Mouse (Mus musculus) midbrain, embryonic 10.5 days (tissue): ENCODE results near the gene Cyp1b1. TPM values are rescaled to one million over a fixed set of nuclear protein-coding genes. Genes with fewer than 3 reads are reported as not detected.

Source experiments
- DNase-seq: peaks from one replicate; pipeline ENCODE4 v3.0.0-alpha.2; 2017; ENCODE audit warnings: low spot score
- H3K27ac ChIP-seq: fragments of 300-500 bp; sonication (generic); replicated peaks from 2 replicates; pipeline ENCODE4 v1.5.1; 2016; ENCODE audit warnings: mild to moderate bottlenecking
- H3K27me3 ChIP-seq: fragments of 300-500 bp; sonication (generic); 2 replicates; pipeline ENCODE4 v1.6.1; 2016; ENCODE audit warnings: low read depth, mild to moderate bottlenecking; ENCODE audit not compliant: poor library complexity, severe bottlenecking
- H3K36me3 ChIP-seq: fragments of 300-500 bp; sonication (generic); 2 replicates; pipeline ENCODE4 v1.6.1; 2016; ENCODE audit warnings: mild to moderate bottlenecking, moderate library complexity
- H3K4me1 ChIP-seq: fragments of 300-500 bp; sonication (generic); 2 replicates; pipeline ENCODE4 v1.6.1; 2016
- H3K4me3 ChIP-seq: fragments of 300-500 bp; sonication (generic); 2 replicates; pipeline ENCODE4 v1.5.1; 2016; ENCODE audit warnings: mild to moderate bottlenecking, moderate library complexity
- H3K9me3 ChIP-seq: fragments of 300-500 bp; sonication (generic); replicated peaks from 2 replicates; pipeline ENCODE4 v1.6.1; 2016; ENCODE audit warnings: mild to moderate bottlenecking
- WGBS: fragments of 180-500 bp; shearing (Covaris S2); methylation state at CpG from one replicate; pipeline ENCODE4 v1.1.7; 2016; 5-methylcytosine and 5-hydroxymethylcytosine counted together
- polyA plus RNA-seq: library from polyadenylated mRNA; unstranded; fragments of >200 nt; fragmentation: Nextera tagmentation; extraction: Ambion mirVana; gene quantifications from 2 replicates; pipeline ENCODE4 v1.2.1, GENCODE M21; 2016

The Cyp1b1 gene
- polyA plus RNA-seq, 1 experiment from 2014 or later: 1.5 TPM

- Histone ChIP-seq H3K4me3 (no peak overlapping the region), H3K27ac (no peak overlapping the region), H3K9me3 (no peaks in the 10 kb centered on the region), H3K4me1 (peaks cover 23% of the 10 kb centered on the region), H3K36me3 (no peaks in the 10 kb centered on the region), H3K27me3 (peaks cover 14% of the 10 kb centered on the region; the same call in 1 of the 2 replicates)
- no peak for DNase-seq
- 80% methylated on average over 3 of the region's 3 CpGs for WGBS
Measured at GRCm38 (mm10) chr17:79737598-79737997, 22.7 kb upstream of the Cyp1b1 start.

DNA sequence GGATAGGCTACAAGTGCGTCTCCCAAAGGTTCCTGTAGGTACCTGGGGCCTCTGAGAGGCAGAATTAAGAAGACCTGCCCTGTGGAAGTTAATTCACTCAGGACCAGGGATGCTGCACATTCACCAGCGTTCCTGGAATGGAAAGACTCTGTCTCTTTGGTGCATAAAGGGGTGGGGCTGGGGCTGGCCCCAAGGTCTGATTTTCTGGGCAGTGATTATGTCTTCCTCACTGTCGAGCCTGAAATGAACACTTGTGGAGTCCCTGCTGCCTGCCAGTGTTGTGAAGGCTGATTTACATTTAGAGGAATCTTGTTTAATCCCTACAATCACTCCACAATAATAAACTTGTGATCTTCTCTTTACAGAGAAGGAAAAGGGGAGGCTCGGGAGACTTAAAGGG, 18.2 kb upstream of the Cyp1b1 start:
- no peak overlapping the region for H3K27ac ChIP-seq
- no peaks in the 10 kb centered on the region for H3K36me3 ChIP-seq
- H3K27me3 ChIP-seq: peaks cover 37% of the 10 kb centered on the region
- 42% methylated on average over 4 of the region's 4 CpGs for WGBS
- no peak for DNase-seq
- H3K4me1 ChIP-seq: peaks cover 24% of the 10 kb centered on the region
- H3K9me3 ChIP-seq: no peaks in the 10 kb centered on the region
- no peak overlapping the region for H3K4me3 ChIP-seq

DNA sequence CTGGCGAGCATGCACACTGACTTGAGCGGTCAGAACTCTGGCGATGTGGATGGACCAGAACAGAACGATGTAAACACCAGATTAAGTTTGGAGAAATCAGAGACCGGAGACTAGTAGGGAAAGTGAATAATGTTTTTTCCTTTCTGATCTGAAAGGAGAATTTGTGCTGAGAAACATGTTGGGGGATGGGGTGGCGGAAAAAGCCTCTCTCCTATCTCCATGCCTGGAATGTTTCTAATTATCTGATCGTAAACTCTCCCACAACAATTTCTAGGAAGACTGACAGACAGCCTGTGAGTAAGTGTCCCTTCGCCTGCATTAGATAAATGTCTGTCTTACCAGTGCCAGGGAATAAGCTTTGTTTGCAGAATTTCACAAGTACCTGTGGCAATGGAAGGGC, 16.1 kb upstream of the Cyp1b1 start:
- peaks cover 21% of the 10 kb centered on the region for H3K4me1 ChIP-seq
- WGBS: 75% methylated on average over 8 of the region's 8 CpGs

GRCm38 (mm10) chr17:79728585-79729503, 14.0 kb upstream of the Cyp1b1 start:
- H3K4me3 ChIP-seq: no peak overlapping the region
- H3K27ac ChIP-seq: no peak overlapping the region
- no peak for DNase-seq
- 43% methylated on average over 16 of the region's 16 CpGs for WGBS
- no peaks in the 10 kb centered on the region for H3K9me3 ChIP-seq
- H3K36me3 ChIP-seq: no peaks in the 10 kb centered on the region
- peaks cover 47% of the 10 kb centered on the region for H3K27me3 ChIP-seq
- H3K4me1 ChIP-seq: peaks cover 21% of the 10 kb centered on the region

More for the DNA sequence above, 16.1 kb upstream of the Cyp1b1 start:
- no peak overlapping the region for H3K4me3 ChIP-seq
- H3K27me3 ChIP-seq: peaks cover 47% of the 10 kb centered on the region
- no peak overlapping the region for H3K27ac ChIP-seq
- no peak for DNase-seq
- H3K36me3 ChIP-seq: no peaks in the 10 kb centered on the region
- no peaks in the 10 kb centered on the region for H3K9me3 ChIP-seq

GRCm38 (mm10) chr17:79728053-79728584, 13.3 kb upstream of the Cyp1b1 start:
- peaks cover 17% of the 10 kb centered on the region for H3K4me1 ChIP-seq
- H3K36me3 ChIP-seq: no peaks in the 10 kb centered on the region
- peaks cover 47% of the 10 kb centered on the region for H3K27me3 ChIP-seq
- peak; percentile 20 for DNase-seq
- no peaks in the 10 kb centered on the region for H3K9me3 ChIP-seq
- no peak overlapping the region for H3K27ac ChIP-seq
- H3K4me3 ChIP-seq: no peak overlapping the region
- 38% methylated on average over 14 of the region's 14 CpGs for WGBS

GRCm38 (mm10) chr17:79726613-79727012, 11.8 kb upstream of the Cyp1b1 start:
- H3K27me3 ChIP-seq: peaks cover 37% of the 10 kb centered on the region
- no peaks in the 10 kb centered on the region for H3K36me3 ChIP-seq
- no peak overlapping the region for H3K4me3 ChIP-seq
- 89% methylated on average over 5 of the region's 5 CpGs for WGBS
- no peak for DNase-seq
- H3K9me3 ChIP-seq: no peaks in the 10 kb centered on the region
- H3K27ac ChIP-seq: no peak overlapping the region
- peaks cover 10% of the 10 kb centered on the region for H3K4me1 ChIP-seq

DNA sequence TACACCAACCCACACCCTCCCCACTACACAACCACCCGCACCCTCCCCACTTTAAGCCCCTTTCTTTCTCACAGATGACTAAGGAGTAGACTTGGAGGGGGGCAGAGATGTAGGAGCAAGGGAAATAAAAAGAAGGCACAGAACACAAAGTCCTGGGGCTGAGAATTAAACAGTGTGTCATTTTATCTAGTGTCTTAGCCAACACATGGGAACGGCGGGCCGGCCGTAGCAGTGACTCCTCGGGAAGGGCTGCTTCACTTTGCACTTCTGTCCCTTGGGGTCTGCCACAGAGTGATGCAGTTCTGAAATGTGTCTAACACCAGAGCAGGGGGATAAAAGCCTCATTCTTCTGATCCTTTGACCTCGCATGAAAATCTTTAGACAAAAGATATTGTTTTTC, 5.8 kb upstream of the Cyp1b1 start:
- no peaks in the 10 kb centered on the region for H3K9me3 ChIP-seq
- H3K27me3 ChIP-seq: peaks cover 41% of the 10 kb centered on the region
- WGBS: 84% methylated on average over 7 of the region's 7 CpGs
- H3K36me3 ChIP-seq: no peaks in the 10 kb centered on the region
- H3K4me1 ChIP-seq: peaks cover 5% of the 10 kb centered on the region
- H3K27ac ChIP-seq: no peak overlapping the region
- H3K4me3 ChIP-seq: no peak overlapping the region
- no peak for DNase-seq

DNA sequence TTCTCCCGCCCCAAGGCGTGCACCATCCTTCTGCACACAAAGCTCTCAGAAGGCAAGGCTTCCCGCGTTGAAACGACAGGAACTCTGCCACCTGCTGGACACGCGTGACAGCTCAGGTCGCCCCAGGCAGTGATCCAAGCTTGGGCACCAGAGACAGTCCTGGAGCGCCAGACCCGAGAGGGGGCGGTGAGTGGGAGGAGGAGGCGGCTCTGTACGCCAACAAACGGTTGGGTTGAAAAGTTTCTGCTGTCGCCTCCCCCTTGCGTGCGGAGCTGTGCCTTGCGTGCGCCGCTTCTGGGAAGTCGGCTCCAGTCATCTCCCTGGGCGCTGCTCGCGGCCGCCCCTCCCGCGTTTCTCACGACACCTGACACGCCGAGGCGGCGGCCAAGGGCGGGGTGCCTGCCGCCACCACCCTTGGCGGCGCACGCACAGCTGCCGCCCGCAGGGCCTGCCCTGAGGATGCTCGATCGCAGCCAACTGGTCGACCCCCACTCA, 835 bp upstream of the Cyp1b1 start:
- Histone ChIP-seq H3K4me1 (peaks cover 38% of the 10 kb centered on the region), H3K36me3 (no peaks in the 10 kb centered on the region), H3K27ac (peak overlapping the region; percentile 81), H3K27me3 (peaks cover 84% of the 10 kb centered on the region), H3K4me3 (peak overlapping the region; percentile 63), H3K9me3 (no peaks in the 10 kb centered on the region)
- WGBS: 0% methylated on average over 42 of the region's 42 CpGs
- DNase-seq: peak; percentile 93

GRCm38 (mm10) chr17:79714368-79714895, 429 bp downstream of the Cyp1b1 start:
- Histone ChIP-seq H3K36me3 (no peaks in the 10 kb centered on the region), H3K4me3 (peak overlapping the region; percentile 63), H3K4me1 (peaks cover 47% of the 10 kb centered on the region), H3K9me3 (no peaks in the 10 kb centered on the region), H3K27me3 (peaks cover 96% of the 10 kb centered on the region), H3K27ac (peak overlapping the region; percentile 81; the same call in 1 of the 2 replicates)
- 1% methylated on average over 16 of the region's 16 CpGs for WGBS
- peak; percentile 43 for DNase-seq

DNA sequence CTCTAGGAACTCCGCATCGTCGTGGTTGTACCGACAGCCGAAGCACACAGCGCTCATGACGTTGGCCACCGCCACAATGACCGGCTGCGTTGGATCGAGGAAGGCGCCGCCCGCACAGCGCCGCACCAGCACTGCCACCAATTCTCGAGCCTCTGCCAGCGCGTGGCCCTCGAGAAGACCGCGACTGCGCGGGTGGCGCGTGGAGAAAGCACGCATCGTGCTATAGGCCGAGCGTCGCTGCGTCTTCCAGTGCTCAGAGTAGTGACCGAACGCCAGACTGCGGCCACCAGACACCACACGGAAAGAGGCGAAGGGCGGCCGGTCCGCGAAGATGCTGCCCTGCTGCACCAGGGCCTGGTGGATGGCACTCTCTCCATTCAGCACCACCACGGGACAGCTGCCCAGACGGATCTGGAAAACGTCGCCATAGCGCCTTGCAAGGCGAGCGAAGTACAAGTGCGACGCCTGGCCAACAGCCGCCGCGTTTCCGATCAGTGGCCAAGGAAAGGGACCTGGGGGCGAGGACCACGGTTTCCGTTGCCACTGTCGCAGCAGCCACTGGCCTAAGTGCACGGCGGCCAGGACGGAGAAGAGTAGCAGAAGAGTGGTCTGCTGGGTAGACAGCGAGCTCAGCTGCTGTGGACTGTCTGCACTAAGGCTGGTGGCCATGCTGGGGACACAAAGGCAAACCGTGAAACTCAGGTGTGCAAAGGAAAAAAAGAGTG, 1.1 kb downstream of the Cyp1b1 start:
- Histone ChIP-seq H3K9me3 (no peaks in the 10 kb centered on the region), H3K36me3 (no peaks in the 10 kb centered on the region), H3K27ac (peak overlapping the region; percentile 28; the same call in 1 of the 2 replicates), H3K4me3 (peak overlapping the region; percentile 63), H3K4me1 (peaks cover 47% of the 10 kb centered on the region), H3K27me3 (peaks cover 98% of the 10 kb centered on the region)
- peak; percentile 75 for DNase-seq
- WGBS: under 1% methylated on average over 63 of the region's 63 CpGs

DNA sequence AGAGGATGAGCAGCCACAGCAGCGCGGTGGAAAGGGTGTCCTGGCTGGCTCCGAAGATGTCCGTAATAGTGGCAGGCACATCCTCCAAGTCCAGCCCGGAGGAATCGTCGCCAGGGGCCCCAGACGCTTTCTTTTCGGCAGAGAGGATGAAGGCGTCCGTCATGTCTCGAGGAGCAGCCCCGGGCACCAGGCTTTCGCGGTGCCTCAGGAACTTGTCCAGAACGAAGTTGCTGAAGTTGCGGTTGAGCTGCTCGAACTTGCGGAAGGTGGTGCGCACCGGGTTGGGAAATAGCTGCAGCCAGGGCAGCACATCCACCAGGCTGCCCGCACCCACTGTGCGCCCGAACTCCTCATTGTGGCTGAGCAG, 1.6 kb downstream of the Cyp1b1 start:
- H3K27ac ChIP-seq: peak overlapping the region; percentile 28; the same call in 1 of the 2 replicates
- under 1% methylated on average over 24 of the region's 24 CpGs for WGBS
- H3K4me1 ChIP-seq: peaks cover 50% of the 10 kb centered on the region
- no peaks in the 10 kb centered on the region for H3K36me3 ChIP-seq
- H3K9me3 ChIP-seq: no peaks in the 10 kb centered on the region
- DNase-seq: no peak
- peaks cover 98% of the 10 kb centered on the region for H3K27me3 ChIP-seq
- H3K4me3 ChIP-seq: peak overlapping the region; percentile 63

DNA sequence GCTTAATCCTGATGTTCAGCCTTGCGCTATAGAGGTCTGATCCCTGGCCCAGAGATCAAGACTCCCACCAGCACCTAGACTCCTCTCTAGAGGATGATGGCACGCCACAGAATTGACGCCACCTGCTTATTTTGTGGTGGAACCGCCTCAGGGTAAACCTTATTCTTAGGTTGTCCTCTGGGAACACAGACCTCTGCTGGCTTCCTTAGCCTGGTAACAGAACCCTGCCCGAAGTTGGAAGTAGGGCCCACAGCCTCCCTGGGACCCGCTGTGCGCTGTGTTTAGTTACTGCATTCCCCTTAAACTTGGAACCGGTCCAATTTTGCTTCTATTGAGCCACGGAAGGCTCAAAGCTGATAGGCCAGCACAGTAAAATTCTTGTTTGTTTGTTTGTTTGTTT, 2.3 kb downstream of the Cyp1b1 start:
- peaks cover 57% of the 10 kb centered on the region for H3K4me1 ChIP-seq
- peaks cover 97% of the 10 kb centered on the region for H3K27me3 ChIP-seq
- no peak overlapping the region for H3K27ac ChIP-seq
- peak; percentile 42 for DNase-seq
- no peaks in the 10 kb centered on the region for H3K9me3 ChIP-seq
- H3K4me3 ChIP-seq: no peak overlapping the region
- H3K36me3 ChIP-seq: no peaks in the 10 kb centered on the region
- WGBS: 3% methylated on average over 9 of the region's 9 CpGs
